Mouse (Mus musculus) liver, embryonic 11.5 days (tissue): ENCODE data around the gene Snx9. TPM values are rescaled to one million over a fixed set of nuclear protein-coding genes. Genes with fewer than 3 reads are reported as not detected.

ENCODE experiments used
- ATAC-seq: fragments of 200-750 bp; cut with Nextera tagmentation; replicated peaks from 2 replicates; pipeline ENCODE4 v1.8.0; 2017; ENCODE audit warnings: moderate number of reproducible peaks, mild to moderate bottlenecking, moderate TSS enrichment, moderate library complexity; ENCODE audit not compliant: low FRiP score
- DNase-seq: peaks from one replicate; pipeline ENCODE4 v3.0.0-alpha.2; 2017; ENCODE audit warnings: low spot score
- H3K27ac ChIP-seq: fragments of 300-500 bp; sonication (generic); 2 replicates; pipeline ENCODE4 v1.5.1; 2014; ENCODE audit warnings: mild to moderate bottlenecking, low read depth, low read length, control low read depth
- H3K27me3 ChIP-seq: fragments of 300-500 bp; sonication (generic); replicated peaks from 2 replicates; pipeline ENCODE4 v1.6.1; 2014; ENCODE audit warnings: low read length, mixed read lengths; ENCODE audit not compliant: control insufficient read depth, insufficient read depth
- H3K36me3 ChIP-seq: fragments of 300-500 bp; sonication (generic); 2 replicates; pipeline ENCODE4 v1.6.1; 2014; ENCODE audit warnings: mild to moderate bottlenecking, low read length, moderate library complexity, mixed read lengths; ENCODE audit not compliant: control insufficient read depth, insufficient read depth
- H3K4me1 ChIP-seq: fragments of 300-500 bp; sonication (generic); replicated peaks from 2 replicates; pipeline ENCODE4 v1.6.1; 2014; ENCODE audit warnings: low read length, mixed read lengths; ENCODE audit not compliant: control insufficient read depth, insufficient read depth
- H3K4me2 ChIP-seq: fragments of 300-500 bp; sonication (generic); 2 replicates; pipeline ENCODE4 v1.6.1; 2014; ENCODE audit warnings: mild to moderate bottlenecking, control low read depth, moderate library complexity
- H3K4me3 ChIP-seq: fragments of 300-500 bp; sonication (generic); 2 replicates; pipeline ENCODE4 v1.5.1; 2014; ENCODE audit warnings: low read depth, low read length, control low read depth
- H3K9ac ChIP-seq: fragments of 300-500 bp; sonication (generic); 2 replicates; pipeline ENCODE4 v1.6.1; 2014; ENCODE audit warnings: low read depth, low read length, control low read depth
- H3K9me3 ChIP-seq: fragments of 300-500 bp; sonication (generic); 2 replicates; pipeline ENCODE4 v1.6.1; 2016; ENCODE audit warnings: low read length, inconsistent platforms, mixed read lengths; ENCODE audit not compliant: control insufficient read depth
- WGBS: fragments of 180-500 bp; shearing (Covaris S2); extraction: QIAGEN DNeasy Blood & Tissue Kit; methylation state at CpG from one replicate; pipeline ENCODE4 v1.1.7; 2014; 5-methylcytosine and 5-hydroxymethylcytosine counted together
- polyA plus RNA-seq: library from polyadenylated mRNA; unstranded; fragments of >200 nt; fragmentation: Nextera tagmentation; extraction: Ambion mirVana; gene quantifications from 2 replicates; pipeline ENCODE4 v1.2.1, GENCODE M21; 2014

The Snx9 gene
- polyA plus RNA-seq, 1 experiment from 2014 or later = 31.2 TPM

- Histone ChIP-seq H3K9ac (no peak overlapping the region), H3K4me1 (peaks cover 2% of the 10 kb centered on the region; the same call in 1 of the 2 replicates), H3K9me3 (no peaks in the 10 kb centered on the region), H3K4me3 (no peak overlapping the region), H3K4me2 (no peak overlapping the region), H3K27ac (no peak overlapping the region), H3K27me3 (no peaks in the 10 kb centered on the region), H3K36me3 (no peaks in the 10 kb centered on the region)
- DNase-seq (no peak), ATAC-seq (no peak)
- WGBS = 68% methylated on average over 5 of the region's 5 CpGs
Measured at GRCm38 (mm10) chr17:5966706-5967105, 125.6 kb downstream of the Snx9 start.

- WGBS = 51% methylated on average over 6 of the region's 6 CpGs
- Histone ChIP-seq H3K27me3 (no peaks in the 10 kb centered on the region), H3K27ac (no peak overlapping the region; the same call in 1 of the 2 replicates), H3K4me1 (peaks cover 2% of the 10 kb centered on the region; the same call in 1 of the 2 replicates), H3K36me3 (no peaks in the 10 kb centered on the region), H3K9me3 (no peaks in the 10 kb centered on the region), H3K9ac (no peak overlapping the region), H3K4me2 (no peak overlapping the region), H3K4me3 (no peak overlapping the region)
- ATAC-seq (no peak), DNase-seq (no peak)
Measured at GRCm38 (mm10) chr17:5968562-5968961, 127.4 kb downstream of the Snx9 start.

- Histone ChIP-seq H3K27ac (no peak overlapping the region), H3K4me2 (no peak overlapping the region), H3K27me3 (no peaks in the 10 kb centered on the region), H3K4me1 (peaks cover 2% of the 10 kb centered on the region; the same call in 1 of the 2 replicates), H3K4me3 (no peak overlapping the region), H3K36me3 (no peaks in the 10 kb centered on the region), H3K9ac (no peak overlapping the region), H3K9me3 (no peaks in the 10 kb centered on the region)
- no peak for DNase-seq
- no peak for ATAC-seq
- 77% methylated on average over 3 of the region's 3 CpGs for WGBS
Measured at GRCm38 (mm10) chr17:5969246-5969645, 128.1 kb downstream of the Snx9 start.

GRCm38 (mm10) chr17:5970298-5970821 is 129.2 kb downstream of the Snx9 start:
- no peak overlapping the region for H3K4me3 ChIP-seq
- H3K9me3 ChIP-seq = no peaks in the 10 kb centered on the region
- no peak for DNase-seq
- H3K4me1 ChIP-seq = peaks cover 4% of the 10 kb centered on the region; the same call in 1 of the 2 replicates
- no peaks in the 10 kb centered on the region for H3K36me3 ChIP-seq
- H3K27me3 ChIP-seq = no peaks in the 10 kb centered on the region
- no peak overlapping the region for H3K4me2 ChIP-seq
- no peak overlapping the region for H3K9ac ChIP-seq
- H3K27ac ChIP-seq = no peak overlapping the region
- no peak for ATAC-seq
- 78% methylated on average over 5 of the region's 5 CpGs for WGBS

GRCm38 (mm10) chr17:5973536-5973935 is 132.4 kb downstream of the Snx9 start:
- no peak for DNase-seq
- Histone ChIP-seq H3K9ac (no peak overlapping the region), H3K27ac (no peak overlapping the region), H3K9me3 (no peaks in the 10 kb centered on the region), H3K4me3 (no peak overlapping the region), H3K4me2 (no peak overlapping the region), H3K36me3 (no peaks in the 10 kb centered on the region), H3K4me1 (peaks cover 31% of the 10 kb centered on the region), H3K27me3 (peaks cover 4% of the 10 kb centered on the region; the same call in 1 of the 2 replicates)
- ATAC-seq = no peak
- WGBS = 66% methylated on average over 8 of the region's 8 CpGs

- no peaks in the 10 kb centered on the region for H3K9me3 ChIP-seq
- no peak overlapping the region for H3K9ac ChIP-seq
- H3K4me2 ChIP-seq = peak overlapping the region; percentile 46
- DNase-seq = no peak
- H3K27ac ChIP-seq = peak overlapping the region; percentile 74
- peaks cover 4% of the 10 kb centered on the region; the same call in 1 of the 2 replicates for H3K27me3 ChIP-seq
- no peak; the same call in 1 of the 2 replicates for ATAC-seq
- H3K4me1 ChIP-seq = peaks cover 31% of the 10 kb centered on the region
- H3K36me3 ChIP-seq = no peaks in the 10 kb centered on the region
- H3K4me3 ChIP-seq = no peak overlapping the region
- WGBS = 27% methylated on average over 23 of the region's 23 CpGs
Measured at GRCm38 (mm10) chr17:5975099-5975977, 134.2 kb downstream of the Snx9 start.

- ATAC-seq = peak; percentile 50; the same call in 1 of the 2 replicates
Measured at GRCm38 (mm10) chr17:5976221-5977055, 135.3 kb downstream of the Snx9 start.

More at GRCm38 (mm10) chr17:5976221-5977055, 135.3 kb downstream of the Snx9 start:
- Histone ChIP-seq H3K9me3 (no peaks in the 10 kb centered on the region), H3K9ac (no peak overlapping the region), H3K27me3 (peaks cover 4% of the 10 kb centered on the region; the same call in 1 of the 2 replicates), H3K36me3 (no peaks in the 10 kb centered on the region), H3K4me2 (peak overlapping the region; percentile 46), H3K4me3 (no peak overlapping the region), H3K4me1 (peaks cover 31% of the 10 kb centered on the region), H3K27ac (peak overlapping the region; percentile 74)
- WGBS = 57% methylated on average over 20 of the region's 20 CpGs
- no peak for DNase-seq
